Mouse (Mus musculus) heart, embryonic 14.5 days (tissue): Measurements from ENCODE around the gene Hat1. TPM values are rescaled to one million over a fixed set of nuclear protein-coding genes. Genes with fewer than 3 reads are reported as not detected.

ENCODE experiments used
- ATAC-seq: fragments of 200-750 bp; cut with Nextera tagmentation; 2 replicates; pipeline ENCODE4 v1.8.0; 2017; ENCODE audit warnings: low read depth, moderate TSS enrichment; ENCODE audit not compliant: insufficient number of reproducible peaks, insufficient read depth, low FRiP score
- H3K27ac ChIP-seq, 2 experiments: fragments of 200-500 bp in 1 of 2; fragments of 300-500 bp in 1 of 2; sonication (generic) in 1 of 2; replicated peaks in 1 of 2; 2 replicates each; pipeline ENCODE4 v1.5.1; 2012 to 2014; ENCODE audit warnings: low read depth in 2 of 2, low read length in 2 of 2, control low read depth in 1 of 2, mild to moderate bottlenecking in 1 of 2, mixed read lengths in 1 of 2; ENCODE audit not compliant: control insufficient read depth in 1 of 2, insufficient read depth in 1 of 2
- H3K27me3 ChIP-seq: fragments of 300-500 bp; sonication (generic); 2 replicates; pipeline ENCODE4 v1.6.1; 2014; ENCODE audit warnings: mild to moderate bottlenecking, low read length, control low read depth; ENCODE audit not compliant: control insufficient read depth, insufficient read depth
- H3K36me3 ChIP-seq: fragments of 300-500 bp; sonication (generic); 2 replicates; pipeline ENCODE4 v1.6.1; 2014; ENCODE audit warnings: mild to moderate bottlenecking, control low read depth, low read length, mixed read lengths; ENCODE audit not compliant: control insufficient read depth, insufficient read depth
- H3K4me1 ChIP-seq, 2 experiments: fragments of 200-500 bp in 1 of 2; fragments of 300-500 bp in 1 of 2; sonication (generic) in 1 of 2; 2 replicates each; pipeline ENCODE4 v1.6.1; 2012 to 2014; ENCODE audit warnings: low read length in 2 of 2, control low read depth in 1 of 2, mixed read lengths in 1 of 2; ENCODE audit not compliant: control insufficient read depth in 2 of 2, insufficient read depth in 2 of 2
- H3K4me2 ChIP-seq: fragments of 300-500 bp; sonication (generic); 2 replicates; pipeline ENCODE4 v1.6.1; 2014; ENCODE audit warnings: mild to moderate bottlenecking, low read length
- H3K4me3 ChIP-seq, 2 experiments: fragments of 200-500 bp in 1 of 2; fragments of 300-500 bp in 1 of 2; sonication (generic) in 1 of 2; 2 replicates each; pipeline ENCODE4 v1.5.1; 2012 to 2014; ENCODE audit warnings: low read length in 2 of 2, mild to moderate bottlenecking in 2 of 2, control low read depth in 1 of 2, low read depth in 1 of 2, moderate library complexity in 1 of 2; ENCODE audit not compliant: control insufficient read depth in 1 of 2, insufficient read depth in 1 of 2
- H3K9ac ChIP-seq: fragments of 300-500 bp; sonication (generic); 2 replicates; pipeline ENCODE4 v1.6.1; 2014; ENCODE audit warnings: mild to moderate bottlenecking, low read length
- H3K9me3 ChIP-seq: fragments of 300-500 bp; sonication (generic); 2 replicates; pipeline ENCODE4 v1.6.1; 2016; ENCODE audit warnings: low read length, control low read depth; ENCODE audit not compliant: control insufficient read depth
- whole genome bisulfite sequencing: fragments of 180-500 bp; shearing (Covaris S2); extraction: QIAGEN DNeasy Blood & Tissue Kit; methylation state at CpG from one replicate; pipeline ENCODE4 v1.1.7; 2014; 5-methylcytosine and 5-hydroxymethylcytosine counted together
- polyA plus RNA-seq: library from polyadenylated mRNA; unstranded; fragments of >200 nt; fragmentation: Nextera tagmentation; extraction: Ambion mirVana; gene quantifications from 2 replicates; pipeline ENCODE4 v1.2.1, GENCODE M21; 2014

Gene Hat1
- polyA plus RNA-seq, 1 experiment from 2014 or later: 107 TPM

- H3K4me2 ChIP-seq: no peak overlapping the region
- H3K9me3 ChIP-seq: no peaks in the 10 kb centered on the region
- H3K9ac ChIP-seq: no peak overlapping the region
- H3K4me1 ChIP-seq: no peaks in the 10 kb centered on the region
- 64% methylated on average over 4 of the region's 4 CpGs for WGBS
- ATAC-seq: no peak
- H3K4me3 ChIP-seq: no peak overlapping the region
- H3K27me3 ChIP-seq: no peaks in the 10 kb centered on the region
- no peaks in the 10 kb centered on the region for H3K36me3 ChIP-seq
- H3K27ac ChIP-seq: no peak overlapping the region
Observed at GRCm38 (mm10) chr2:71381962-71382361, 6.8 kb upstream of the Hat1 start.

GRCm38 (mm10) chr2:71383890-71384289, 4.9 kb upstream of the Hat1 start:
- no peak overlapping the region for H3K4me3 ChIP-seq
- no peak overlapping the region for H3K9ac ChIP-seq
- no peaks in the 10 kb centered on the region for H3K9me3 ChIP-seq
- H3K27me3 ChIP-seq: no peaks in the 10 kb centered on the region
- H3K36me3 ChIP-seq: no peaks in the 10 kb centered on the region
- ATAC-seq: no peak
- 0 out of 4 replicates have a peak, but pooled peaks cover 0 to 3% of the 10 kb centered on the region in 2 experiments for H3K4me1 ChIP-seq
- 28% methylated on average over 11 of the region's 11 CpGs for WGBS
- H3K4me2 ChIP-seq: peak overlapping the region; percentile 32; the same call in 1 of the 2 replicates
- no peak overlapping the region for H3K27ac ChIP-seq

DNA sequence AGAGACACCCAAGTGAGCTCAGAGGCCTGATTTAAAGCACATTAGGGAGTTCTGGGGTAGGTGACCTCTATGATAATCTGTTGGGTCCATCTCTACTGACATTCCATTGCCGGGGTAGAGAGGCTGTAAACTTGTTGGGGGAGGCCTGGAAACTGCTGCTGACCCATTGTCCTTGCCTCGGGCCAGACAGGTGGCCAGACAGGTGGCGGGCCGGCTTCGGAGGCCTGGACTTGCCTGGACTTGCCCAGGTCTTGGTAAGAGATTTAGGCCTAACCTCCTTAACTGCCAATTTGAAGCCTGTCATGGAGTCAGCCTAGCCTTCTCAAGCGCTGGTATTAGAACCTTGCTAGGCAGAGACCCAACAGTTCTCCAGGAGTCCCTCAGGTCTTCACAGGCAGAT, 992 bp upstream of the Hat1 start:
- Histone ChIP-seq H3K9ac (no peak overlapping the region), H3K4me2 (no peak overlapping the region), H3K36me3 (peaks cover 13% of the 10 kb centered on the region), H3K4me1 (0 out of 4 replicates have a peak, but pooled peaks cover 0 to 3% of the 10 kb centered on the region in 2 experiments), H3K4me3 (no peak overlapping the region), H3K9me3 (no peaks in the 10 kb centered on the region), H3K27ac (no peak overlapping the region), H3K27me3 (no peaks in the 10 kb centered on the region)
- WGBS: 83% methylated on average over 6 of the region's 6 CpGs
- ATAC-seq: no peak

DNA sequence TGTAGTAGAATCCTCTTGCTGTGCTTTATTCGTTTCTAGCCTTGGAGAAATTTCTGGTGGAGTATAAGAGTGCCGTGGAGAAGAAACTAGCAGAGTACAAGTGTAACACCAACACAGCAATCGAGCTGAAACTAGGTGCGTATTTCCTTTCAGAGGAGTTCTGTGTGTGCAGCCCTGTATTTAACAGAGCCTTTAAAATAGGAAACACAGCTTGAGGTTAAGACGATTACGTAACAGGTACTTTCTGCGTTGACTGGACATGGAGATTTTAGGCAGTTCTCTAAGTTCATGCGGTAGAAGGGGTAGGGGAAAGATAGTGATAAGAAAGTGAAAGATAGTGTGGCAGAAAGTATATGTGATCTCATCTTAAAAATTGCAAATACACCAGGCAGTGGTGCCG, 1.1 kb downstream of the Hat1 start:
- Histone ChIP-seq H3K36me3 (peaks cover 16% of the 10 kb centered on the region), H3K4me3 (peak overlapping the region; percentile 81 to 84), H3K4me2 (peak overlapping the region; percentile 72), H3K27ac (peak overlapping the region in 1 of 2 experiments; percentile 85; a peak in 1 of 4 replicates), H3K4me1 (0 out of 4 replicates have a peak, but pooled peaks cover 0 to 3% of the 10 kb centered on the region in 2 experiments), H3K9me3 (no peaks in the 10 kb centered on the region), H3K9ac (peak overlapping the region; percentile 87), H3K27me3 (no peaks in the 10 kb centered on the region)
- ATAC-seq: no peak
- 56% methylated on average over 9 of the region's 9 CpGs for WGBS

DNA sequence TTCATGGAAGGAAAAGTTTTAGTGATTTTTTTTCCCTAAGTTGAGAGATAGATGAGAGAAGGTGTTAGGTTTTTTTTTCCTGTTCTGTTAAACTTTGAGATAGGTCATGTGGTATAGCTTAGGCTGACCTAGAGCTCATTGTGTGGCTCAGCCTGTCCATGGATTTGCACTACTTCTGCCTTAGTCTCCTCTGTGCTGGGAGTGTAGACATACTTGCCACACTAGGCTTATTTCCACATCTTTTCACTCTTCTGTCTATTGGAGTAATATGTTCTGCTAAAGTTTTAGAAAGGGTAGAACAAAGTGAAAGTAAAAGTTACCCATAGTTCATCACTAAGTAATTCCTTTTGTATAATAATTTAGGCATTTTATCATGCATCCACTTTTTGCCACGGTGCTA, 16.9 kb downstream of the Hat1 start:
- Histone ChIP-seq H3K36me3 (peaks cover 21% of the 10 kb centered on the region), H3K9ac (no peak overlapping the region), H3K4me2 (no peak overlapping the region), H3K27ac (no peak overlapping the region), H3K4me3 (no peak overlapping the region), H3K9me3 (no peaks in the 10 kb centered on the region), H3K4me1 (no peaks in the 10 kb centered on the region), H3K27me3 (no peaks in the 10 kb centered on the region)
- ATAC-seq: no peak
- 88% methylated on average over 1 of the region's 1 CpGs for WGBS

DNA sequence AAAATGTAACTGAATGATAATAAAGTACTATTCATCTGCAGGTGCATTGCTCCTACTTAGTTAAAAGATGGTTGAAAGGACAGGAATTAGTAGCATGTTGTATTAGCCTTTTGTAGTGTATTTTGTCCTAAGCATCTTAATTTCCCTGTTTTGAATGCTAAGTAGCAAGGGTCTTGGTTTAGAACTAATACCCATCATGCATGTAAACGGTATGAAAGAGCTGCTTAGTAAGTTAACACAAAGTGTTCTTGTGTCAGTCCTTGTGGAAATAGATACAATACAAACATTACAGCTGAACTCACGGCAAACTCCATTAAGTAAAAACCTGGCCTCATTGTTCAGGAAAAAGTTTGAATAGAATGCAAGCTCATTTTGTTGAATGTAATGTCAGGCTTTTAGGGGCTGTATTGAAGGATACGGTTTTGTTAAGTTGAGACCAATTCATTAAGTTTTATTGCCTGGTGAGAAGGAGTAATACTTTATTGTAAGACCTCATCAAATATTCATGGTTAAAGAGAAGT, 30.1 kb downstream of the Hat1 start:
- peaks cover 44% of the 10 kb centered on the region for H3K36me3 ChIP-seq
- no peak for ATAC-seq
- no peak overlapping the region for H3K9ac ChIP-seq
- H3K9me3 ChIP-seq: no peaks in the 10 kb centered on the region
- H3K27me3 ChIP-seq: no peaks in the 10 kb centered on the region
- H3K4me2 ChIP-seq: no peak overlapping the region
- no peak overlapping the region for H3K27ac ChIP-seq
- H3K4me1 ChIP-seq: no peaks in the 10 kb centered on the region
- no peak overlapping the region for H3K4me3 ChIP-seq
- 91% methylated on average over 3 of the region's 3 CpGs for WGBS

DNA sequence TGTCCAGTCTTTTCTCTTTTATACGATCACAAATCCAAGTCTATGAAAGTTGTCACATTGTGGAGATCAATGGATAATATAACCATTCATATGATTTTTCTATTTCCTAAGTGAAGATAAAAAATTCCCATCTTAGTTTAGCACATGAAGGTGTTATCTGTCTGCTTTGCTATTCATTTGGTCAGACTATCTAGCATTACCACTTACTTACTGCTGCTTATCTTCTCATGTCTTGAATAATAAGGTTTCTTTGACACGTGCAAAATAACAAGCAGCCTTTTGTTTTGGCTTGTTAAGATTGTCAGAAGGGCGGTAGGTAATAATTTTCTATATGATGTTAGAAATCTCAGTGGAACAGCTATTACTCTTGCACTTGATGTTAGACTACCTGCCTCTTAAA, 30.6 kb downstream of the Hat1 start:
- H3K27ac ChIP-seq: no peak overlapping the region
- H3K4me2 ChIP-seq: no peak overlapping the region
- no peak overlapping the region for H3K9ac ChIP-seq
- 86% methylated on average over 3 of the region's 3 CpGs for WGBS
- no peaks in the 10 kb centered on the region for H3K9me3 ChIP-seq
- H3K36me3 ChIP-seq: peaks cover 44% of the 10 kb centered on the region
- H3K27me3 ChIP-seq: no peaks in the 10 kb centered on the region
- no peak overlapping the region for H3K4me3 ChIP-seq
- no peak for ATAC-seq
- peaks cover 0 to 3% of the 10 kb centered on the region in 2 experiments; a peak in 1 of 4 replicates for H3K4me1 ChIP-seq

DNA sequence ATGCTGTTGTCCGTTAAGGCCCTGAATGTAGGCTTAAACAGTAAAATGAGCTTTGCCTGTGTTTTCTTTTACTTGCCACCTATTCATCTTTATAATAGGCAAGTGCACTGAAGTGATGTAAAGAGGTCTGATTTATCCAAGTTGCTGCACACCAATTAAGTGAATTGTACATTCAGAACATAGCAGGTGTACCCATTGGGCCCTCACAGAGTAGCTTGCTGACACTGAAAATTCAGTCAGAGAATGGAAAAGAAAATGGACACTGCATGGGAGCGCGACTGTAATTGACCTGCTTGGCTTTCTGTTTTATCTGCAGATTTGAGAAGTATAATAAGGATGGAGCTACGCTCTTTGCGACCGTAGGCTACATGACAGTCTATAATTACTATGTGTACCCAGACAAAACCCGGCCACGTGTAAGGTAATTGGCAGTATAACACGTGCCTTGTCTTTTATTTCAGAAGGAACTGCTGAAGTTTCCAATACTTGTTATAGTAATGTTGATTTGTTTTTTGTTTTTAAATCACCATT, 32.2 kb downstream of the Hat1 start:
- H3K4me3 ChIP-seq: no peak overlapping the region
- H3K27me3 ChIP-seq: no peaks in the 10 kb centered on the region
- H3K9me3 ChIP-seq: no peaks in the 10 kb centered on the region
- H3K9ac ChIP-seq: no peak overlapping the region
- peaks cover 0 to 3% of the 10 kb centered on the region in 2 experiments; a peak in 1 of 4 replicates for H3K4me1 ChIP-seq
- 94% methylated on average over 9 of the region's 9 CpGs for WGBS
- ATAC-seq: no peak
- H3K4me2 ChIP-seq: no peak overlapping the region
- peaks cover 39% of the 10 kb centered on the region for H3K36me3 ChIP-seq
- H3K27ac ChIP-seq: no peak overlapping the region
